Mouse (Mus musculus) CH12.LX (cell line): ENCODE measurements around the gene Apba2. TPM values are rescaled to one million over a fixed set of nuclear protein-coding genes. Genes with fewer than 3 reads are reported as not detected.

Source experiments
- DNase-seq: peaks from one replicate; pipeline ENCODE4 v3.0.0-alpha.2; 2013; ENCODE audit errors: extremely low read depth
- H3K27ac ChIP-seq: 2 replicates; pipeline ENCODE4 v1.5.1; 2012; ENCODE audit warnings: low read depth, mild to moderate bottlenecking, control low read depth, moderate library complexity; ENCODE audit not compliant: insufficient read depth
- H3K27me3 ChIP-seq: replicated peaks from 2 replicates; pipeline ENCODE3; 2012; ENCODE audit warnings: inconsistent platforms
- H3K36me3 ChIP-seq, 2 experiments: replicated peaks in 1 of 2; 2 replicates each; pipeline versions ENCODE3 to v1.6.1; 2012; ENCODE audit warnings: inconsistent platforms in 1 of 2, low read length in 1 of 2, mild to moderate bottlenecking in 1 of 2, mixed read lengths in 1 of 2, moderate library complexity in 1 of 2; ENCODE audit not compliant: control insufficient read depth in 1 of 2, insufficient read depth in 1 of 2
- H3K4me1 ChIP-seq, 2 experiments: 2 replicates each; pipeline ENCODE4 v1.6.1; 2012; ENCODE audit warnings: inconsistent platforms in 1 of 2, moderate library complexity in 1 of 2; ENCODE audit not compliant: insufficient read depth in 2 of 2, control insufficient read depth in 1 of 2
- H3K4me2 ChIP-seq: 2 replicates; pipeline ENCODE4 v1.6.1; 2012; ENCODE audit warnings: low read depth, mild to moderate bottlenecking, control low read depth; ENCODE audit not compliant: poor library complexity, insufficient read depth, severe bottlenecking
- H3K4me3 ChIP-seq, 3 experiments: fragments of 150-350 bp in 1 of 3; sonication (generic) in 1 of 3; replicated peaks in 1 of 3; 2 replicates each; pipeline versions ENCODE3 to v1.5.1; 2011 to 2012; ENCODE audit warnings: low read depth in 2 of 3, low read length in 2 of 3, mild to moderate bottlenecking in 2 of 3, moderate library complexity in 2 of 3, control low read depth in 1 of 3, improper control_type of control experiment in 1 of 3, inconsistent platforms in 1 of 3, mixed read lengths in 1 of 3; ENCODE audit not compliant: poor library complexity in 1 of 3
- H3K79me2 ChIP-seq: replicated peaks from 2 replicates; pipeline ENCODE4 v1.6.1; 2012; ENCODE audit warnings: mild to moderate bottlenecking, moderate library complexity; ENCODE audit not compliant: control insufficient read depth, poor library complexity, insufficient read depth, severe bottlenecking; ENCODE audit errors: extremely low read depth
- H3K9ac ChIP-seq: 2 replicates; pipeline ENCODE4 v1.6.1; 2012; ENCODE audit warnings: low read depth, mild to moderate bottlenecking, control low read depth, moderate library complexity; ENCODE audit not compliant: insufficient read depth
- H3K9me3 ChIP-seq: replicated peaks from 2 replicates; pipeline ENCODE3; 2012; ENCODE audit warnings: low read length, inconsistent platforms, mixed read lengths
- CHD2 ChIP-seq: IDR thresholded peaks from 2 replicates; pipeline ENCODE4 v1.6.1; 2011; ENCODE audit warnings: low read length, improper control_type of control experiment
- EP300 ChIP-seq: IDR thresholded peaks from 2 replicates; pipeline ENCODE4 v1.6.1; 2011; ENCODE audit warnings: low read length, improper control_type of control experiment
- GABPA ChIP-seq: IDR thresholded peaks from 2 replicates; pipeline ENCODE4 v1.6.1; 2012; ENCODE audit warnings: low read depth, low read length, improper control_type of control experiment, inconsistent platforms; ENCODE audit not compliant: insufficient replicate concordance
- KAT2A ChIP-seq: IDR thresholded peaks from 2 replicates; pipeline ENCODE4 v1.6.1; 2012; ENCODE audit warnings: low read length, improper control_type of control experiment, inconsistent platforms; ENCODE audit not compliant: insufficient replicate concordance
- MAFK ChIP-seq: IDR thresholded peaks from 2 replicates; pipeline ENCODE4 v1.6.1; 2011; ENCODE audit warnings: low read length, improper control_type of control experiment; ENCODE audit not compliant: insufficient replicate concordance
- MAZ ChIP-seq: IDR thresholded peaks from 2 replicates; pipeline ENCODE4 v1.6.1; 2012; ENCODE audit warnings: low read depth, mild to moderate bottlenecking, inconsistent platforms, low read length, improper control_type of control experiment, moderate library complexity
- MEF2A ChIP-seq: IDR thresholded peaks from 2 replicates; pipeline ENCODE4 v1.6.1; 2014; ENCODE audit warnings: low read depth, mild to moderate bottlenecking, inconsistent platforms, low read length, improper control_type of control experiment, borderline replicate concordance
- NRF1 ChIP-seq: IDR thresholded peaks from 2 replicates; pipeline ENCODE4 v1.6.1; 2014; ENCODE audit warnings: low read depth, mild to moderate bottlenecking, inconsistent platforms, low read length, improper control_type of control experiment, moderate library complexity
- POLR2AphosphoS2 ChIP-seq: IDR thresholded peaks from 2 replicates; pipeline ENCODE4 v1.6.1; 2011; ENCODE audit warnings: low read depth, low read length, improper control_type of control experiment
- RCOR1 ChIP-seq: conservative IDR thresholded peaks from 2 replicates; pipeline ENCODE4 v1.6.1; 2012; ENCODE audit warnings: low read depth, mild to moderate bottlenecking, inconsistent platforms, low read length, improper control_type of control experiment
- SIN3A ChIP-seq: IDR thresholded peaks from 2 replicates; pipeline ENCODE4 v1.6.1; 2012; ENCODE audit warnings: low read length, improper control_type of control experiment, inconsistent platforms
- TBP ChIP-seq: conservative IDR thresholded peaks from 2 replicates; pipeline ENCODE4 v1.6.1; 2011; ENCODE audit warnings: low read depth, low read length, improper control_type of control experiment
- TCF12 ChIP-seq: IDR thresholded peaks from 2 replicates; pipeline ENCODE4 v1.6.1; 2014; ENCODE audit warnings: low read depth, mild to moderate bottlenecking, inconsistent platforms, low read length, improper control_type of control experiment
- UBTF ChIP-seq: IDR thresholded peaks from 2 replicates; pipeline ENCODE4 v1.6.1; 2012; ENCODE audit warnings: low read depth, mild to moderate bottlenecking, inconsistent platforms, low read length, improper control_type of control experiment, moderate library complexity
- USF2 ChIP-seq: conservative IDR thresholded peaks from 2 replicates; pipeline ENCODE4 v1.6.1; 2011; ENCODE audit warnings: low read depth, low read length, improper control_type of control experiment
- ZC3H11A ChIP-seq: IDR thresholded peaks from 2 replicates; pipeline ENCODE4 v1.6.1; 2012; ENCODE audit warnings: low read depth, mild to moderate bottlenecking, inconsistent platforms, low read length, improper control_type of control experiment
- ZNF384 ChIP-seq: IDR thresholded peaks from 2 replicates; pipeline ENCODE4 v1.6.1; 2012; ENCODE audit warnings: low read depth, low read length, improper control_type of control experiment, inconsistent platforms
- dilution Hi-C: fragments of 300-500 bp; cut with MboI; formaldehyde crosslinking; loops from 2 replicates; pipeline ENCODE4 v1.14.3; 2020; ENCODE audit warnings: low sequenced_read_pairs; ENCODE audit not compliant: extremely low pct_unique_long_range_greater_than_20kb, extremely low pct_ligation_motif_present
- in situ Hi-C: fragments of 300-500 bp; cut with MboI; formaldehyde crosslinking; loops from 3 replicates; pipeline ENCODE4 v1.14.3; 2019; ENCODE audit warnings: low sequenced_read_pairs, low pct_ligation_motif_present, low pct_unique_long_range_greater_than_20kb, mixed read lengths
- polyA plus RNA-seq: library from polyadenylated mRNA; unstranded; fragments of >175 nt; gene quantifications from 2 replicates; pipeline ENCODE4 v1.2.1, GENCODE M21; 2012; ENCODE audit warnings: low read depth; ENCODE audit not compliant: insufficient read length
- total RNA-seq, 2 experiments: library from RNA; depleted of rRNA; stranded (reverse); fragments of 300-350 nt in 1 of 2; fragments of >200 nt in 1 of 2; gene quantifications; 2 replicates each; pipeline ENCODE4 v1.2.3; 2012 to 2014

Apba2 gene
- total and polyA plus RNA-seq, 3 experiments, result 0.19 TPM; not detected in 2

DNA sequence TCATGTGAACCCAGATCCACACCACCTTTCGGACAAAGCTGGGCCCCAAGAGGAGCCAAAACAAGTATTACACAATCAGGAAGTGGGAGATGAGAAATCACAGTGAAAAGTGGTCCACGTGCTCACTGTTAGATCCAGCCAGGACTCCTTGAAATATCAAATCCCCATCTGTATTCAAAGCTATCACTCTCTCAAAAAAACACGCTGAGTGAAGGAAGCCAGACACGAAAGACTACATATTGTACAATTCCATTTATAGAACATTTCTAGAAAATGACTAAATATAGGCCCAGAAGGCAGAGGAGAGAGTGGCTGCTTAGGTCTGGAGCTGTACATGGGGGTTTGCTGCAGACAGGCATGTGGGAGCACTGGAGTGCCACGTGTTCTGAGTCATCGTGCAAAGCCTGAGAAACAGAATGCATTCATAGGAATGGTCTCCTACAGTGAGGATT, 82.2 kb downstream of the Apba2 start:
- no peaks in the 10 kb centered on the region for H3K36me3 ChIP-seq
- H3K27ac ChIP-seq, result no peak overlapping the region
- no peaks in the 10 kb centered on the region for H3K9me3 ChIP-seq
- no peaks in the 10 kb centered on the region for H3K4me1 ChIP-seq
- no peak overlapping the region for H3K9ac ChIP-seq
- no peak for DNase-seq
- H3K4me2 ChIP-seq, result no peak overlapping the region
- dilution Hi-C loops (no loop called here), in situ Hi-C loops (no loop called here)
- H3K27me3 ChIP-seq, result no peaks in the 10 kb centered on the region
- H3K79me2 ChIP-seq, result no peaks in the 10 kb centered on the region
- TF ChIP-seq KAT2A (no peak), POLR2AphosphoS2 (no peak), MEF2A (no peak), ZC3H11A (no peak), USF2 (no peak)
- H3K4me3 ChIP-seq, result no peak overlapping the region

- in situ Hi-C loops (no loop called here), dilution Hi-C loops (no loop called here)
- Histone ChIP-seq H3K27me3 (peaks cover 2% of the 10 kb centered on the region), H3K36me3 (no peaks in the 10 kb centered on the region), H3K4me3 (no peak overlapping the region), H3K79me2 (no peaks in the 10 kb centered on the region), H3K27ac (no peak overlapping the region), H3K9ac (no peak overlapping the region), H3K4me2 (no peak overlapping the region), H3K4me1 (no peaks in the 10 kb centered on the region), H3K9me3 (no peaks in the 10 kb centered on the region)
- no peak for DNase-seq
- TF ChIP-seq RCOR1 (no peak), MAFK (no peak), ZNF384 (no peak), KAT2A (no peak), MAZ (no peak), GABPA (no peak), NRF1 (no peak), EP300 (no peak), TBP (no peak), TCF12 (no peak), UBTF (no peak), CHD2 (no peak), SIN3A (no peak)
These were observed 84.6 kb downstream of the Apba2 start for GRCm38 (mm10) chr7:64586133-64586532.
